Mouse (Mus musculus) G1E-ER4 (cell line): ENCODE results near the gene Efhc1. TPM values are rescaled to one million over a fixed set of nuclear protein-coding genes. Genes with fewer than 3 reads are reported as not detected.

Experiments used
- GATA1 ChIP-seq: IDR thresholded peaks from one replicate; pipeline ENCODE4 v1.8.0; 2012; ENCODE audit warnings: low read length, inconsistent platforms
- polyA plus RNA-seq: library from polyadenylated mRNA; stranded (reverse); fragments of >175 nt; gene quantifications from 2 replicates; pipeline ENCODE4 v1.2.3, GENCODE M21; 2012

The Efhc1 gene
- polyA plus RNA-seq, 1 experiment = not detected

DNA sequence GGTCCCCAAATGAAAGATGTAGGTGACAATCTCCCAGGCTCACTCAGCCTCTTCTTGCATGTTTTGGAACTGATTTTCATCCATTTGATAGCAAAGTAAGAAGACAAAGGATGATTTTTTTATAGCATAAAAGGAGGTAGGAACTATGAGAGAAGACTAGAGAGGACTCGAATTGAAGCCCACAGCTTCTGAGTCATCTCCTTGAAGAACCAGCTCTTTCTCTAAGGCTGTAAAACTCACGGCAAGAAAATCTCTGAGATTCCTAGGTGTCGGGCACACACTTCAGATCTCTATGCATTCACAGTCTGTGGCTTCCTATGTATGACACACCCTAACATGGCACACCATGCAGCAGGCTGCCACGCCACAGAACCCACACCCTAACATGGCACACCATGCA is 77.6 kb downstream of the Efhc1 start:
- TF ChIP-seq GATA1 = no peak

GRCm38 (mm10) chr1:21031650-21032049 is 80.2 kb downstream of the Efhc1 start:
- no peak for TF ChIP-seq GATA1

- TF ChIP-seq GATA1 = no peak
Observed at GRCm38 (mm10) chr1:21033065-21033791, 81.8 kb downstream of the Efhc1 start.

DNA sequence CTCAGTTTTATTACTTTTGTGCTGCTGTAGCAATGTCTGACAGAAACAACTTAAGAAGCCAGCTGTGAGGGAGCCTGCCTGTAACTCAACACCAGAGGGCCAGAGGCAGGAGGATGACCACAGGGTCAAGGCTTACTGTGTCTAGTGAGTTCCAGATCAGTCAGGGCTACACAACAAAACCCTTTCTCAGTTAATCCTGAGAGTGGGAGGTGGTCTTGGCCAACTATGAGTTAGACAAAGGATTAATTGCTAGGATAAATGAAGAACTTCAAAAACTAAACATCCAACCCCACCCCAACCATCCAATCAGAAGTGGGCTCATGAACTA is 82.3 kb downstream of the Efhc1 start:
- no peak for TF ChIP-seq GATA1

GRCm38 (mm10) chr1:21035878-21036277 is 84.5 kb downstream of the Efhc1 start:
- no peak for TF ChIP-seq GATA1

DNA sequence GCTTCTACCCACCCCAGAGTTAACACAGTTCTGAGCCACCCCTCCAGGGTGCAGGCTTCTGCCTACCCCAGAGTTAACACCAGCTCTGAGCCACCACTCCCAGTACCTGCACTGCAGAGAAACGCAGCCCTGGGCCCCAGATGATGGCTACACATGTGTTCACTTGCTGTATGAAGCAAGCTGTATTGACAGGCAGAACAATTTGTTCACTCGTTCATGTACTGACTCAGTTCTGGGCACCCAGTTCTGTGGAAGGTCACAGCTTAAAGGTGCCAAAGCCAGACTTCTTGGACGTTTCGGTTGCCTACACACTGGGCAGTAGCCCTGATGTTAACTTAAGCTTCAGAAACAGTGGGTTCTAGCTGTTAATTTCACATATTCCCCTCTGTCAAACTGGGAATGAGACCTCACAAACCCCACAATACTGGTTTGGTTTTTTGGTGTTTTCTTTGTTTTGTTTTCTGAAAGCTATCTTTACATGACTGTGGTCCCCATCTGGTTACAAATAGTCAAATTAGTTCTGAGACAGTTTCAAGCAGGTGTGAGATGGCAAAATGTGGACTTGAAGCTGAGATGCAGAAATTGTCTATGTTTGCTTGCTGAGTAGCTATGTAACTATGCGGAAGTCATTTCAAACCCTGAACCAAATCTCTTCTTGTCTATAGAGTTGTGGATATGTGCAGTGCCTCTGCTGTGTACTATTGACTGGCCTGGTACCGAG is 86.6 kb downstream of the Efhc1 start:
- TF ChIP-seq GATA1 = no peak

- TF ChIP-seq GATA1 = no peak
Observed at GRCm38 (mm10) chr1:21039564-21039963, 88.1 kb downstream of the Efhc1 start.

GRCm38 (mm10) chr1:21040173-21040572 is 88.7 kb downstream of the Efhc1 start:
- no peak for TF ChIP-seq GATA1

Other genes with a start within 250 kb of the Efhc1 start
- gene Il17a, start 220.7 kb upstream of the Efhc1 start, polyA plus RNA-seq = not detected in 2 replicates
- not detected in 2 replicates for gene Il17f, start 161.0 kb upstream of the Efhc1 start, polyA plus RNA-seq
- 63.3 and 106 TPM in 2 replicates for gene Mcm3, start 131.3 kb upstream of the Efhc1 start, polyA plus RNA-seq
- gene Paqr8, start 61.0 kb upstream of the Efhc1 start, polyA plus RNA-seq = 0.02 and 0.08 TPM in 2 replicates
- gene Tram2, start 127.6 kb downstream of the Efhc1 start, polyA plus RNA-seq = 0.30 and 0.48 TPM in 2 replicates